Mouse (Mus musculus) kidney, adult 18-20 months (tissue): ENCODE data around the gene Zfp704.
A peak's percentile ranks its signal among the peaks of the same experiment; 100 is the strongest.

ENCODE experiments used
- DNase-seq: peaks from one replicate; pipeline ENCODE4 v3.0.0; 2021

The Zfp704 gene

DNA sequence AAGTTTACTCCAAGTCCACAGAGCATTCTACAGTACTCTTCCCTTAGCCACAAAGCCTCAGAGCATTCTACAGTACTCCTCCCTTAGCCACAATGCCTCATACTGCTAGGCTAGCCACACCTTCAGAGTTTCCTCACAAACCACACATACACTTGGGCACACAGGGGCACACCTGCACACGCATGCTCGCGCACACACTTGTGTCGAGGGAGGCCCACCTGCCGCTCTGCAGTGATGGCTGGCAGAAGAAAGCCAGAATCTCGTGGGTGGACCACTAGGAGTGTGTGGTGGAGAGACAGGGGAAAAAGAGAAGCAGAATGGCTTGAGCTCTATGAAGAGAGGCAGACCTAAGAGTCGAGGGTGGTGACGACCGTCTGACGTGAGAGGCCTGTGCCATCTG, 97.7 kb downstream of the Zfp704 start:
- no peak for DNase-seq

DNA sequence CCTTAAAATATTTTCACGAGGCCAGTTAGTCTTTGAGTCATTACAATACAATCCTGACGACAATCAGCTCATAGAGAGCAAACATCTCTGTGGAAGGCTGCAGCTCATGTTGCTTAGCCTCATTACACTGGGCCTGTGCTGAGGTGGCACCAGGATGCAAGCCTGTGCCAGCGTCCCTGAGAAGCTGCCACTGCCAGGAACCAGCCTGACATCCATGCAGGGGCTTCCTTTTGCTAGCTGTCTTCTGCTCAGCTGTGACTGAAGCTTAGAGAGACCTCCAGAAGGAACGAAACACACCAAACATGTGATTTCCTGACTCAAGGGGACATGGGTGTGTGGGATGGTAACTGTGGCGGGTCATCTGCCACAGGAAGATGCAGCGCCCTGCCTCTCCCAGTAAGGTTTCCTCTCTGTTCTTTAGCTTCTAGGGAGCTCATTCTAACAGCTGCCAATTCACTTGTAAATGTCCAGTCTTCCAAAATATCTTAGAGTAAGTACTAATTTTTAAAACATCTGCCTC, 104.1 kb downstream of the Zfp704 start:
- DNase-seq: no peak

- DNase-seq: no peak
Observed at GRCm38 (mm10) chr3:9504371-9504770, 105.5 kb downstream of the Zfp704 start.

GRCm38 (mm10) chr3:9500725-9501124, 109.2 kb downstream of the Zfp704 start:
- peak; percentile 85 for DNase-seq

GRCm38 (mm10) chr3:9499994-9500553, 109.8 kb downstream of the Zfp704 start:
- DNase-seq: peak; percentile 23

DNA sequence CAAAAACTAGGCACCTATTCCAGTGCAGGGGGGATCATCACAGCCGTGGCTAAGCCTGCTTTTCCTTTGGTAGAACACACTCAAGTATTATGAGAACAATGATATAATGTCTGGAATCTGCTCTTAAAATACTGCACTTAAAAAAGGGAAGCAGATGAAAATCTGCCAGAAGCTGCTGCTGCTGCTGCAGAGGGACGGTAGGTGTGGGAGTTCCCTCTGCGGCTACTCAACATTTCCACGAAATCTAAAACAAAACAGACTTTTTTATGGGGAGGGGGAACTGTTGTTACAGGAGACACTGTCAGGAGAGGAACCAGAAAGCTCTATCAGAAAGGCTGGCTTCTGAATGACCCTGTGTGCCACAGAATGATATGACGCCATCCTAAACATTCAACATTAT, 110.4 kb downstream of the Zfp704 start:
- no peak for DNase-seq

- no peak for DNase-seq
Observed at GRCm38 (mm10) chr3:9497260-9497659, 112.6 kb downstream of the Zfp704 start.

GRCm38 (mm10) chr3:9491766-9492283, 118.1 kb downstream of the Zfp704 start:
- no peak for DNase-seq

DNA sequence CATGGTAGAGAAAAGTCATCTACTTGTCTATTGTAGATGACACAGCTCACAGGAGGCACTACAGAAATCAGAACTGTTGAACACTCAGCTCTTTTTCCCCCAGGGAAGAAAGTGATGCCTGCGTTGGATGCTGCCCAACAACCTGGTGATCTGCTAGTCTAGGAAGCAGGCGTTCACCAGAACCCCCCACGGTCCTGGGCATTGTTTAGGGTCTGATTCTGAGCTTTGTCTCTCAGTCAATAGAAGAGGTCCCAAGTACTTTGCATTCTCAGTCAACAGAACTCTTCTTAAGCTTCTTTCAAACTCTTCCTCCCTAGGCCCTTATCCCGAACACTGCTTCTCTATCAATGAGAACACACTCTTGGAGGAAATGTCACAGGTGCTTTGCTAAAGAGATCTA, 122.2 kb downstream of the Zfp704 start:
- DNase-seq: no peak

DNA sequence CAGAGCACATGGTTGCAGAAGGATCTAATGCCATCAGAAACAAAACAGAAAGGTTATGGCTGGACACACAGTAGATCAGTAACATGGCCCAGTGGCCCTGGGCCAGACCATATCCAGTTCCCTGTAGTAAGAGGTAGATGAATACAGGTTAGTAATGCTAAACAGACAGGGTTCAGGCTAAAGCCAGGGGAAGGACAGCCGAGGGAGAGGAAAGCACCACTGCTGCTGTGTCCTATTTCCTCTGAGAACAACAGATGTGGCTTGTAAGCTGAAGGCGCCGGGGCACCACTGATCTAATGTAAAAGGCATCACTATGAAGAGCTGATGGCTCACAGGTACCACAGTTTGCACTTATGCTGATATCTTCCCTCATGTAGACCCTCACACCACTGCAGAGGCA, 124.4 kb downstream of the Zfp704 start:
- peak; percentile 15 for DNase-seq

DNA sequence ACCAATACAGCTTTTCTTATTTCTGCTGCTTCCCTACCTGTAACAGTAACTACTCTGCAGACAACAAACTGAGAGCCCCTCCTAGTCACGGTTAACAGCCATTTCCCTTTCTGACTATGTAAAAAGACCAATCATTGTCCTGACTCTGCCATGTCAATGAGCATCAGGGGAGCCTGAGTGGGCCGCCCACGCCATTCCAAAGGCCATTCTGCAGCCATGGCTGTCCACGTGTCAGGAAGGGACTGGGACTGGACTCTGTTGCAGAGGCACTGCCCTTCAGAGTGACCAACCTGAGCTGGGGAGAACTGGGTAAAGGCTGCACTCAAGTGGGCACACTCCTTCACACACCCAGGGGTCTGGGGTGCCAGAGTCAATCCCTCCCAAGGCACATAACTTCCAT, 127.9 kb downstream of the Zfp704 start:
- DNase-seq: no peak

DNA sequence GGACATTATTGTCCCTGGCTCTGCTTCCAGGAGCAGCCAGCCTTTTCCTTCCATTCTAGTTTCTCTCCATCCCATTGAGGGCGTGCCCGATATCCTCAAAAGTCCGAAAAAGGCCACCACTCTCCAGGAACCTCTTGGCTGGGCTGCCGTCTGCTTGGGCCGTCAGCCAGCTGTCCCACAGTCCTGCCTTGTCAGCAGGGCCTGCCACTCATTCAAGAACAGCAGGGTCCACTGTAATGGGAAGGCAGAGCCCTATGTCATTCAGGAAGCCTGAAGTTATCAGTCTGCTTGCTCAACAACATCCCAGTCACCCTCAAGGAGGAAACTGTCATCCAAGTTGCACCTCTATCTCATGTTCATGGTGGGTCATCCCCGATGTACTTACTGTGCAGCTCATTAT, 128.5 kb downstream of the Zfp704 start:
- DNase-seq: no peak

- no peak for DNase-seq
Observed at GRCm38 (mm10) chr3:9480936-9481335, 128.9 kb downstream of the Zfp704 start.

- DNase-seq: no peak
Observed at GRCm38 (mm10) chr3:9477386-9477785, 132.5 kb downstream of the Zfp704 start.

- DNase-seq: no peak
Observed at GRCm38 (mm10) chr3:9476336-9476735, 133.5 kb downstream of the Zfp704 start.

DNA sequence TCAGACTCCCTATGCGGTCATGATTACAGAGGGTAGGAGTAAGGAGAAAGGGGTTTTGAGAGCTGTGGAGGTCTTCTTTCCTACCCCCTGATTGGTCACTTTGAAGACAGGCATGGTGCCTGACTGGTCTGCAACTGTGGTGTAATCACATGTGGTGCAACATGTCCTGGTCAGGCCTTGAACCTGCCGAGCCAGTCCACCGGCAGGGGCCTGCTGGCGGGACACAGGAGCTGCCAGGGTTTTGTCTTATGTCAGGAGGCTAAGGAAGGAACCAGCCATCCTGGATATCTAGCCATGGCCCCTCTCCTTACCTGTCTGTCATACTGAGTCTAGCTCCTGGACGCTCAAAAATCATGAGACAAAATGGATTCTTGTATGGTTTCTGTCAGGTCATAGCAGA, 134.4 kb downstream of the Zfp704 start:
- DNase-seq: no peak

DNA sequence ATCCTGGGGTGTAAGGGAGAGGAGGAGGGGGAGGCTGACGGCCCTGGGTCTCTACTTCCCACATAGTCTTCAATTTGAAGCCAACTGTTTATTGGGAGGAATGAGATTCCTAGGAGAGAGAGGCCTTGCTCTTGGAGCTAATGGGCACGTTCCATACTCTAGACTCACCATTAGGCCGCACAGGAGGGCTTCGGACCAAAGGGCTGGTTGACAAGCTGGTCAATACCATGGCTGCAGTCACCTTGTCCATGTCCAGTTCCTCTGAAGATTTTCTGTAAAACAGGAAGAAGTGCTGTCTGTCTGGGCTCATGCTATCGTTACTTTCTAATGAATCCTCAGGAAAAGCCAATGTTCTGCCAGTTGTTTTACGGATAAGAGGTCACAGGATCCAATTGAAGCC, 135.6 kb downstream of the Zfp704 start:
- no peak for DNase-seq

GRCm38 (mm10) chr3:9466287-9466686, 143.6 kb downstream of the Zfp704 start:
- DNase-seq: peak; percentile 62

DNA sequence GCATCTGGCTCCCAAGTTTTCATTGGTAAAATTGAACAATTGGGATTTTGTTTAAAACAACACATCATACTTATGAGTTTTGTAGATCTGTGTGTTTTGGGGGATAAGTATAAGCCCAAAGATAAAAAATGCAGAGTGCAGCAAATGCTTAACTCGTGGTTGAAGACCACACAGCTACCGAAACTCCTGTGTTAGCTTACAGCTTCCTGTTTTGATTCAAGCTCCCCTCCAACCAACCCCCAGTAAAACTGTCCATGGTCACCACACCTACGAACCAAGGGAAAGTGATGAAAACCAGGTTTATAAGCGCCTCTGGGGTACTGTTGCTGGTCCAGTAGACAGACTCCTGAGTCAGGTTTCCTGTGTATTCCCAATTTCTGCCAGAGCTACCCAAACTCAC, 144.2 kb downstream of the Zfp704 start:
- DNase-seq: no peak

DNA sequence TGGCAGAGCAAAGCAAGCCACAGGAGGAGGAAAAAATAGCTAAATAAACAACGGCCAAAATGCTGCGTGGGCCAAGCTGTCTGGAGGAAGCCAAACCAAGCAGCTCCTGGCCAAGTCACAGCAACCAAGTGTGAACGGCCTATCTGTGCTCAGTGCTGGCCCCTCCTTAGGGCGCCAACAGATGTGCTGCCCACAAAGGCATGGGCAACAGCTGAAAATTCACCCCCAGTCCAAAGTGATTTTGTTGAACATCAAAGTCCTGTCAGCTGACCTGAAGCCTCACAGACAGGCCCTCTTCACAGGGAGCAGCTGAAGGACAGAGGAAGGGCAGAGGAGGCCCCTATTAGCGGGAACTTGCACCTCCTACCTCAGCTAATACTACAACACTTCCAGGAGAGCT, 148.2 kb downstream of the Zfp704 start:
- DNase-seq: peak; percentile 14

GRCm38 (mm10) chr3:9460284-9460683, 149.6 kb downstream of the Zfp704 start:
- DNase-seq: no peak

DNA sequence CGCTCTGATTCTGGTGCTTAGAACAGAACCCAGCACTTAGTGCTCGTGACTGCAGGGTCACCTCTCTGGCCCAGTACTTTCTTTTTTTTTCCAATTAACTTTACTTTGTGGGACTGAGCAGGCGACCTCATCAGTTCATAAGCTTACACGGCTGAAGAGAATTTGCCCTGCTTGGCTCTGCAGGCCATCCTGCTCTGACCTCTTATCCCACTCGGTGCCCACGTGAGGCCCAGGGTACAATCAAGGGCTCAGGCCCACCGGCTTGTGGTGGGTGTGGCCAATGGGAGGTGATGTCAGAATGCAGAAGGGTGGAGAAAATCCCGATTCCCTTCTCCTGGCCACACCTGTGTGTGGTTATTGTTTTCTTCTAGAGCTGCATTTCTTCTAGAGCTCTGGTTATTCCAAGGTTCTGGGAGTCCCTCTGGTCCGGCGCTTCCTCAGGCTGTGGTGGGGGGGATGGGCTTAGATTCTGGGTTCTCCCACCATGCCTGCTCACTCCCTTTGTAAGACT, 153.4 kb downstream of the Zfp704 start:
- no peak for DNase-seq

- no peak for DNase-seq
Observed at GRCm38 (mm10) chr3:9455351-9455750, 154.5 kb downstream of the Zfp704 start.

- no peak for DNase-seq
Observed at GRCm38 (mm10) chr3:9454556-9455330, 155.1 kb downstream of the Zfp704 start.
